ENCODE assay signal across 10 mouse cellular contexts in the genomic region with DNA sequence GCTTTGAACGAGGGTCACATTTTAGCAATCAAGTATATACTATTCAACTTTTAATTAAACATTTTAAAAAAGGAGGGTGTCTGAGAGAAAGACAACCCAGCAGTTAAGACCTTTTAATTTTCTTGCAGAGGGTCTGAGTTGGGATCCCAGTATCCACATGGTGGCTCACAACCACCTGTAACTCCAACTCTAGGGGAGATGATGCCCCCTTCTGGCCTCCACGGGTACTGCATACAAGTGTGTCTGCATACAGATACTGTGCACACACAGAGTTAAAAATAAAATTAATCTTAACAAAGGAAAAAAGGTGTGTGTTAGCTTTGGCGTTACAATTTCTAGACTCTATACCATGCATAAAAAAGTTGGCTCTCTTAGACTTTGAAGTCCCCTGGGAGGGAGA.
DNase-seq lines count a peak whose midpoint lies in the region; ATAC-seq and TF ChIP-seq lines count a peak whose summit lies in the region.
"Had no signal": no experiment of that assay in that cellular context is flagged by ENCODE, and none has a peak within 500 bp of the region (broad histone marks: within the 10 kb centered on the region; RNA-seq: fewer than 3 reads in every experiment).

No protein-coding gene starts in this region.

- TF ChIP-seq CTCF in heart, postnatal 0 days (IDR thresholded peaks at IDR 0.05; ENCODE audit: low read depth): 0 out of 2 replicates have a peak, but pooled peaks have one; percentile 10

- WGBS in heart, postnatal 0 days: 70% methylated on average over 3 of the region's 3 CpGs
- 73% methylated on average over 3 of the region's 3 CpGs for WGBS in forebrain, embryonic 13.5 days

- no peak overlapping the region for H3K9ac ChIP-seq in heart, postnatal 0 days (replicated peaks; ENCODE audit: low read depth, low read length)
- H3K9ac ChIP-seq in forebrain, embryonic 13.5 days: no peak overlapping the region
- H3K9ac ChIP-seq: heart, embryonic 15.5 days; midbrain, embryonic 15.5 days had no signal

- no peak for DNase-seq in heart, postnatal 0 days (ENCODE audit: low spot score)
- no peak for DNase-seq in heart, adult 18-20 months
- peak; percentile 7 for DNase-seq in lung, postnatal 36 days
- DNase-seq in lung, postnatal 25 days (ENCODE audit: low spot score): no peak
- DNase-seq in R1 (ENCODE audit: low read depth, low spot score): peak; percentile 81
- peak; percentile 59 for DNase-seq in testis, postnatal 10 days (ENCODE audit: low spot score)
- DNase-seq in yolk sac, embryonic 10.5 days (ENCODE audit: low spot score): no peak

- H3K4me1 ChIP-seq in heart, postnatal 0 days (ENCODE audit: control insufficient read depth, insufficient read depth): no peaks in the 10 kb centered on the region
- H3K4me1 ChIP-seq in forebrain, embryonic 13.5 days: no peaks in the 10 kb centered on the region
- H3K4me1 ChIP-seq: heart, embryonic 15.5 days; midbrain, embryonic 15.5 days had no signal

- no peak for TF ChIP-seq EP300 in heart, postnatal 0 days (IDR thresholded peaks at IDR 0.05; ENCODE audit: low read depth)

- no peaks in the 10 kb centered on the region for H3K36me3 ChIP-seq in heart, postnatal 0 days (replicated peaks; ENCODE audit: control insufficient read depth, insufficient read depth, low read length)
- no peaks in the 10 kb centered on the region for H3K36me3 ChIP-seq in forebrain, embryonic 13.5 days (ENCODE audit: poor library complexity, severe bottlenecking)
- H3K36me3 ChIP-seq: heart, embryonic 15.5 days; midbrain, embryonic 15.5 days had no signal

- H3K9me3 ChIP-seq in heart, postnatal 0 days (replicated peaks; ENCODE audit: control insufficient read depth, low read length): no peaks in the 10 kb centered on the region
- H3K9me3 ChIP-seq in forebrain, embryonic 13.5 days (replicated peaks): no peaks in the 10 kb centered on the region
- H3K9me3 ChIP-seq: heart, embryonic 15.5 days; midbrain, embryonic 15.5 days had no signal

- no peak for ATAC-seq in heart, postnatal 0 days (ENCODE audit: insufficient read depth, low read depth)
- no peak for ATAC-seq in forebrain, embryonic 13.5 days
- ATAC-seq: midbrain, embryonic 15.5 days had no signal

- no peak overlapping the region for H3K27ac ChIP-seq in heart, postnatal 0 days (ENCODE audit: low read depth)
- no peak overlapping the region for H3K27ac ChIP-seq in forebrain, embryonic 13.5 days
- H3K27ac ChIP-seq: heart, embryonic 15.5 days; midbrain, embryonic 15.5 days had no signal

- H3K27me3 ChIP-seq in heart, postnatal 0 days (ENCODE audit: control insufficient read depth, insufficient read depth, low read length): no peaks in the 10 kb centered on the region
- no peaks in the 10 kb centered on the region for H3K27me3 ChIP-seq in forebrain, embryonic 13.5 days
- H3K27me3 ChIP-seq: heart, embryonic 15.5 days; midbrain, embryonic 15.5 days had no signal

- H3K4me3 ChIP-seq in heart, postnatal 0 days (ENCODE audit: low read depth, low read length): no peak overlapping the region
- no peak overlapping the region for H3K4me3 ChIP-seq in forebrain, embryonic 13.5 days
- H3K4me3 ChIP-seq: heart, embryonic 15.5 days; midbrain, embryonic 15.5 days had no signal

- no peak overlapping the region for H3K4me2 ChIP-seq in heart, postnatal 0 days (ENCODE audit: low read depth, low read length)
- no peak overlapping the region for H3K4me2 ChIP-seq in forebrain, embryonic 13.5 days
- H3K4me2 ChIP-seq: heart, embryonic 15.5 days; midbrain, embryonic 15.5 days had no signal

Comparison
In these comparisons a context has a peak if more than half of its experiments do, and no peak if none do; other contexts are left out.
1. DNase-seq: peak in lung, postnatal 36 days (single experiment), R1 (single experiment) and testis, postnatal 10 days (single experiment); none in heart, postnatal 0 days (single experiment), heart, adult 18-20 months (0 of 2), lung, postnatal 25 days (single experiment) and yolk sac, embryonic 10.5 days (single experiment).